Mouse (Mus musculus): ENCODE measurements around the gene Slc37a4.
"Not testable (repeated sequence)": the region's sequence is repeated elsewhere in the genome, so short reads cannot be mapped to it uniquely, and the experiment has no call there.

Slc37a4 gene

GRCm38 (mm10) chr9:44396684-44397411 lies at the start of gene Slc37a4:
Gene Slc37a4, plus strand, starts transcription at chr9:44396852.
- DNase-seq (ENCODE audit: low read depth, low spot score) = peak; percentile 94

- DNase-seq (ENCODE audit: low read depth, low spot score) = no peak
These were observed 49.5 kb upstream of the Slc37a4 start for GRCm38 (mm10) chr9:44347166-44347565.

GRCm38 (mm10) chr9:44347621-44348020 lies 49.0 kb upstream of the Slc37a4 start:
- no peak for DNase-seq (ENCODE audit: low read depth, low spot score)

GRCm38 (mm10) chr9:44348546-44348945 lies 48.1 kb upstream of the Slc37a4 start:
- no peak for DNase-seq (ENCODE audit: low read depth, low spot score)

- no peak for DNase-seq (ENCODE audit: low read depth, low spot score)
These were observed 45.3 kb upstream of the Slc37a4 start for GRCm38 (mm10) chr9:44351396-44351795.

GRCm38 (mm10) chr9:44352337-44352736 lies 44.3 kb upstream of the Slc37a4 start:
- DNase-seq (ENCODE audit: low read depth, low spot score) = no peak

- no peak for DNase-seq (ENCODE audit: low read depth, low spot score)
These were observed 43.5 kb upstream of the Slc37a4 start for GRCm38 (mm10) chr9:44353142-44353541.

GRCm38 (mm10) chr9:44357207-44357606 lies 39.4 kb upstream of the Slc37a4 start:
- DNase-seq (ENCODE audit: low read depth, low spot score) = peak; percentile 75

- DNase-seq (ENCODE audit: low read depth, low spot score) = peak; percentile 99
These were observed 35.3 kb upstream of the Slc37a4 start, which contains the start of gene Vps11 for GRCm38 (mm10) chr9:44361190-44361917. Gene Vps11, minus strand, starts transcription at chr9:44361670.

GRCm38 (mm10) chr9:44361931-44362330 lies 34.7 kb upstream of the Slc37a4 start:
- not testable (repeated sequence) for DNase-seq (ENCODE audit: low read depth, low spot score)

- peak; percentile 69 for DNase-seq (ENCODE audit: low read depth, low spot score)
These were observed 32.2 kb upstream of the Slc37a4 start for GRCm38 (mm10) chr9:44364480-44364879.

- no peak for DNase-seq (ENCODE audit: low read depth, low spot score)
These were observed 23.3 kb upstream of the Slc37a4 start for GRCm38 (mm10) chr9:44373386-44373785.

GRCm38 (mm10) chr9:44376141-44376540 lies 20.5 kb upstream of the Slc37a4 start:
- DNase-seq (ENCODE audit: low read depth, low spot score) = no peak

GRCm38 (mm10) chr9:44377335-44377734 lies 19.3 kb upstream of the Slc37a4 start:
- DNase-seq (ENCODE audit: low read depth, low spot score) = not testable (repeated sequence)

GRCm38 (mm10) chr9:44378153-44378730 lies 18.4 kb upstream of the Slc37a4 start:
- peak; percentile 46 for DNase-seq (ENCODE audit: low read depth, low spot score)

- peak; percentile 99 for DNase-seq (ENCODE audit: low read depth, low spot score)
These were observed 17.4 kb upstream of the Slc37a4 start, which contains the start of gene Hyou1 for GRCm38 (mm10) chr9:44379054-44379834. Gene Hyou1, plus strand, starts transcription at chr9:44379490.

- no peak for DNase-seq (ENCODE audit: low read depth, low spot score)
These were observed 16.8 kb upstream of the Slc37a4 start for GRCm38 (mm10) chr9:44379862-44380261.

- DNase-seq (ENCODE audit: low read depth, low spot score) = no peak
These were observed 12.1 kb upstream of the Slc37a4 start for GRCm38 (mm10) chr9:44384596-44384995.

GRCm38 (mm10) chr9:44387221-44387620 lies 9.4 kb upstream of the Slc37a4 start:
- DNase-seq (ENCODE audit: low read depth, low spot score) = no peak

GRCm38 (mm10) chr9:44389273-44389672 lies 7.4 kb upstream of the Slc37a4 start:
- DNase-seq (ENCODE audit: low read depth, low spot score) = peak; percentile 80

- peak; percentile 80 for DNase-seq (ENCODE audit: low read depth, low spot score)
These were observed 5.2 kb upstream of the Slc37a4 start for GRCm38 (mm10) chr9:44391466-44391865.

GRCm38 (mm10) chr9:44398087-44398486 lies 1.4 kb downstream of the Slc37a4 start:
- DNase-seq (ENCODE audit: low read depth, low spot score) = no peak

All from CD4-positive, CD25-positive, alpha-beta regulatory T cell, adult 2 months (primary cell).